Mouse (Mus musculus) lung, embryonic 14.5 days (tissue): ENCODE measurements around the gene Cstf1. TPM values are rescaled to one million over a fixed set of nuclear protein-coding genes. Genes with fewer than 3 reads are reported as not detected.

ENCODE experiments used
- ATAC-seq: fragments of 200-750 bp; cut with Nextera tagmentation; 2 replicates; pipeline ENCODE4 v1.8.0; 2017; ENCODE audit warnings: mild to moderate bottlenecking, moderate TSS enrichment, moderate library complexity; ENCODE audit not compliant: insufficient read depth
- DNase-seq: peaks from one replicate; pipeline ENCODE4 v3.0.0-alpha.2; 2015
- H3K27ac ChIP-seq: fragments of 300-500 bp; sonication (generic); 2 replicates; pipeline ENCODE4 v1.5.1; 2014; ENCODE audit warnings: low read depth, mild to moderate bottlenecking, moderate library complexity
- H3K27me3 ChIP-seq: fragments of 300-500 bp; sonication (generic); 2 replicates; pipeline ENCODE4 v1.6.1; 2014; ENCODE audit warnings: low read length, control low read depth; ENCODE audit not compliant: insufficient read depth
- H3K36me3 ChIP-seq: fragments of 300-500 bp; sonication (generic); 2 replicates; pipeline ENCODE4 v1.6.1; 2014; ENCODE audit warnings: control low read depth; ENCODE audit not compliant: insufficient read depth
- H3K4me1 ChIP-seq: fragments of 300-500 bp; sonication (generic); 2 replicates; pipeline ENCODE4 v1.6.1; 2014; ENCODE audit warnings: antibody characterized with exemption, control low read depth; ENCODE audit not compliant: insufficient read depth
- H3K4me2 ChIP-seq: fragments of 300-500 bp; sonication (generic); 2 replicates; pipeline ENCODE4 v1.6.1; 2014; ENCODE audit warnings: mild to moderate bottlenecking
- H3K4me3 ChIP-seq: fragments of 300-500 bp; sonication (generic); 2 replicates; pipeline ENCODE4 v1.5.1; 2014; ENCODE audit warnings: low read depth, low read length
- H3K9ac ChIP-seq: fragments of 300-500 bp; sonication (generic); 2 replicates; pipeline ENCODE4 v1.6.1; 2014
- H3K9me3 ChIP-seq: fragments of 300-500 bp; sonication (generic); 2 replicates; pipeline ENCODE4 v1.6.1; 2016; ENCODE audit warnings: low read depth, low read length, control low read depth
- CTCF ChIP-seq: IDR thresholded peaks from 2 replicates; pipeline ENCODE4 v1.5.1; 2016; ENCODE audit warnings: antibody characterized with exemption, low read depth
- WGBS: fragments of 180-500 bp; shearing (Covaris S2); extraction: QIAGEN DNeasy Blood & Tissue Kit; methylation state at CpG from one replicate; pipeline ENCODE4 v1.1.7; 2014; 5-methylcytosine and 5-hydroxymethylcytosine counted together
- polyA plus RNA-seq: library from polyadenylated mRNA; unstranded; fragments of >200 nt; fragmentation: Nextera tagmentation; extraction: Ambion mirVana; gene quantifications from 2 replicates; pipeline ENCODE4 v1.2.1, GENCODE M21; 2014

Gene Cstf1
- 50.2 and 53.9 TPM in 2 replicates for polyA plus RNA-seq

GRCm38 (mm10) chr2:172370411-172371223 is at the start of gene Cstf1, which contains the start of gene Aurka:
Cstf1 (plus strand) TSS chr2:172370681.
Aurka (minus strand) TSS chr2:172370535.
- peak within 1 kb of the TSS; percentile 86 for H3K27ac ChIP-seq
- DNase-seq (peak; percentile 98), ATAC-seq (peak; percentile 99)
- H3K4me2 ChIP-seq: peak within 1 kb of the TSS; percentile 82
- peaks cover 15% of the 10 kb centered on the region; the same call in 1 of the 2 replicates for H3K4me1 ChIP-seq
- H3K9me3 ChIP-seq: no peaks in the 10 kb centered on the region
- no peaks in the 10 kb centered on the region for H3K27me3 ChIP-seq
- peak within 1 kb of the TSS; percentile 95 for H3K4me3 ChIP-seq
- peaks cover 57% of the 10 kb centered on the region for H3K36me3 ChIP-seq
- no peak for TF ChIP-seq CTCF
- H3K9ac ChIP-seq: peak within 1 kb of the TSS; percentile 92
- under 1% methylated on average over 66 of the region's 66 CpGs for WGBS

GRCm38 (mm10) chr2:172320878-172321277 is 49.6 kb upstream of the Cstf1 start:
- no peaks in the 10 kb centered on the region for H3K27me3 ChIP-seq
- H3K27ac ChIP-seq: no peak overlapping the region
- H3K9ac ChIP-seq: no peak overlapping the region
- no peak overlapping the region for H3K4me2 ChIP-seq
- H3K4me1 ChIP-seq: no peaks in the 10 kb centered on the region
- TF ChIP-seq CTCF: peak; percentile 28; the same call in 1 of the 2 replicates
- 10% methylated on average over 9 of the region's 9 CpGs for WGBS
- peak; percentile 69; the same call in 1 of the 2 replicates for ATAC-seq
- peak; percentile 94 for DNase-seq
- no peaks in the 10 kb centered on the region for H3K36me3 ChIP-seq
- no peaks in the 10 kb centered on the region for H3K9me3 ChIP-seq
- no peak overlapping the region for H3K4me3 ChIP-seq

GRCm38 (mm10) chr2:172328248-172328647 is 42.2 kb upstream of the Cstf1 start:
- no peaks in the 10 kb centered on the region for H3K36me3 ChIP-seq
- peaks cover 5% of the 10 kb centered on the region; the same call in 1 of the 2 replicates for H3K27me3 ChIP-seq
- no peak overlapping the region for H3K4me2 ChIP-seq
- 58% methylated on average over 8 of the region's 8 CpGs for WGBS
- TF ChIP-seq CTCF: no peak
- ATAC-seq (no peak), DNase-seq (no peak)
- no peaks in the 10 kb centered on the region for H3K4me1 ChIP-seq
- H3K4me3 ChIP-seq: no peak overlapping the region
- no peaks in the 10 kb centered on the region for H3K9me3 ChIP-seq
- no peak overlapping the region for H3K27ac ChIP-seq
- no peak overlapping the region for H3K9ac ChIP-seq

GRCm38 (mm10) chr2:172329179-172329578 is 41.3 kb upstream of the Cstf1 start:
- no peak overlapping the region for H3K4me2 ChIP-seq
- ATAC-seq: peak; percentile 56; the same call in 1 of the 2 replicates
- WGBS: 6% methylated on average over 13 of the region's 13 CpGs
- no peaks in the 10 kb centered on the region for H3K4me1 ChIP-seq
- H3K27me3 ChIP-seq: peaks cover 5% of the 10 kb centered on the region; the same call in 1 of the 2 replicates
- no peak overlapping the region for H3K4me3 ChIP-seq
- H3K27ac ChIP-seq: no peak overlapping the region
- TF ChIP-seq CTCF: peak; percentile 85
- no peaks in the 10 kb centered on the region for H3K9me3 ChIP-seq
- H3K36me3 ChIP-seq: no peaks in the 10 kb centered on the region
- no peak overlapping the region for H3K9ac ChIP-seq
- peak; percentile 81 for DNase-seq

GRCm38 (mm10) chr2:172338206-172338942 is 32.1 kb upstream of the Cstf1 start:
- Histone ChIP-seq H3K27ac (no peak overlapping the region), H3K9me3 (no peaks in the 10 kb centered on the region), H3K36me3 (no peaks in the 10 kb centered on the region), H3K4me3 (no peak overlapping the region), H3K9ac (no peak overlapping the region), H3K4me2 (no peak overlapping the region), H3K27me3 (no peaks in the 10 kb centered on the region), H3K4me1 (no peaks in the 10 kb centered on the region)
- TF ChIP-seq CTCF: no peak
- DNase-seq (no peak), ATAC-seq (no peak)
- 66% methylated on average over 19 of the region's 19 CpGs for WGBS

- WGBS: 45% methylated on average over 3 of the region's 3 CpGs
- Histone ChIP-seq H3K4me1 (peaks cover 5% of the 10 kb centered on the region), H3K27ac (no peak overlapping the region), H3K4me3 (no peak overlapping the region), H3K27me3 (no peaks in the 10 kb centered on the region), H3K9me3 (no peaks in the 10 kb centered on the region), H3K9ac (no peak overlapping the region), H3K4me2 (no peak overlapping the region), H3K36me3 (no peaks in the 10 kb centered on the region)
- ATAC-seq: no peak
- no peak for DNase-seq
- TF ChIP-seq CTCF: no peak
Measured at GRCm38 (mm10) chr2:172340936-172341335, 29.5 kb upstream of the Cstf1 start.

- H3K27me3 ChIP-seq: no peaks in the 10 kb centered on the region
- H3K4me2 ChIP-seq: no peak overlapping the region
- no peak overlapping the region for H3K9ac ChIP-seq
- DNase-seq (no peak), ATAC-seq (no peak)
- TF ChIP-seq CTCF: no peak
- no peak overlapping the region for H3K4me3 ChIP-seq
- no peak overlapping the region for H3K27ac ChIP-seq
- H3K9me3 ChIP-seq: no peaks in the 10 kb centered on the region
- no peaks in the 10 kb centered on the region for H3K36me3 ChIP-seq
- WGBS: 47% methylated on average over 5 of the region's 5 CpGs
- H3K4me1 ChIP-seq: peaks cover 5% of the 10 kb centered on the region
Measured at GRCm38 (mm10) chr2:172341606-172342005, 28.9 kb upstream of the Cstf1 start.
